Mouse (Mus musculus): ENCODE results near the gene Slc7a5. TPM values are rescaled to one million over a fixed set of nuclear protein-coding genes. Genes with fewer than 3 reads are reported as not detected.
A peak's percentile ranks its signal among the peaks of the same experiment; 100 is the strongest.

The Slc7a5 gene
- polyA plus RNA-seq, 1 experiment from 2014 or later, result 18.7 TPM

DNA sequence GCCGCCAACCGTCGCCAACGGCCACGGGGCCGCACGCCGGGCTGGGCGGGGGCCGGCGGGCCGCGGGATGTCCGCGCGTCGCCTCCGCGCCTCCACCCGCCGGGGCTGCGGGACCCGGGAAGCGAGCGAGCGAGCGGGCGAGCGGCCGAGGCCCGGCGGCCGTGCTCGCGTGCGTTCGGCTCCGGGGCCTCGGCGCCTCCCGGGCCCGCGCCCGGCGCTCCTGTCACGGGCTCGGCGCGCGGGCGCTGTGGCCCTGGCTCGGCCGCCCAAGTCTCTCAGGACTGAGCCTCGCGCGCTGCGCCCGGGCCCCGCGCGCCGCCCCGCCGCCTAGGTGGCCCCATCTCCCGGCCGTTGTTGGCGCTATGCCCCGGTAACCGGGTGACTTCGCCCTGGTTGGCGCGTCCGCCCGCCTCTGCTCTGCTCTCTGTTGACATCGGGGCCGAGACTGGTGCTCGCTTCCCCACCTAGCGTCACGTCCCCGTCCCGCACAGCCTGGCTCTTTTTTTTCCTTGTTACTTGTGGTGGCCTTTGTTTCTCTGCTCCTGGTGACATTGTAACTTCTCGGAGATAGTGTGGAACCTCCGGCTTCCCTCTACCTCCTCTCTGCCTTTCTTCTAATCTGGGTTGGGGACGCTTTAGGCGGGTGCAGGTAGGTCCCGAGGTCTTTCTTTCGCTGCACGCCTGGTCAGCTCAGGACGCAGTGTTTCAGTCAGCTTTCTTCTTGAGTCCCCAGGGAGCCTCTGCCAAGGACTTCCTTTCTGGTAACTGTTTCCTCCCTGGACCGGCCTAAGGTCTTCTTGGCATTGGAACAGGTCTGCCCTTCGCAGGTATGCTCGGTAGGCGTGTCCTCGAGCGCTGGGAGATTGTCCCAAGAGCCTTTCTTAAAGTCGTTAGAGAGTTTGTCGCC is 43.5 kb upstream of the Slc7a5 start:
- peak overlapping the region; percentile 94 for H3K4me2 ChIP-seq (ENCODE audit: low read length)
- no peaks in the 10 kb centered on the region for H3K9me3 ChIP-seq (ENCODE audit: control insufficient read depth, low read length)
- peak overlapping the region; percentile 82 to 98 for H3K27ac ChIP-seq (replicated peaks in 1 of 2; ENCODE audit: control insufficient read depth in 1 of 2, insufficient read depth in 1 of 2, low read depth in 2 of 2, low read length in 2 of 2)
- H3K4me1 ChIP-seq (ENCODE audit: control insufficient read depth in 2 of 2, insufficient read depth in 2 of 2, low read length in 2 of 2), result peaks cover 24 to 52% of the 10 kb centered on the region in 2 experiments
- H3K27me3 ChIP-seq (ENCODE audit: control insufficient read depth, insufficient read depth, low read length), result no peaks in the 10 kb centered on the region
- under 1% methylated on average over 43 of the region's 97 CpGs for WGBS
- peaks cover 30% of the 10 kb centered on the region for H3K36me3 ChIP-seq (ENCODE audit: control insufficient read depth, insufficient read depth, low read length)
- peak overlapping the region; percentile 99 for H3K9ac ChIP-seq (ENCODE audit: low read length)
- ATAC-seq (ENCODE audit: insufficient number of reproducible peaks, insufficient read depth, low FRiP score, low read depth), result peak; percentile 3; the same call in 1 of the 2 replicates
- H3K4me3 ChIP-seq (ENCODE audit: control insufficient read depth in 1 of 2, insufficient read depth in 1 of 2, low read depth in 1 of 2, low read length in 2 of 2), result peak overlapping the region; percentile 91 to 92

GRCm38 (mm10) chr8:121949941-121950748 is 42.7 kb upstream of the Slc7a5 start:
- Histone ChIP-seq H3K4me2 (ENCODE audit: low read length) (peak overlapping the region; percentile 94), H3K27me3 (ENCODE audit: control insufficient read depth, insufficient read depth, low read length) (no peaks in the 10 kb centered on the region)
- WGBS, result under 1% methylated on average over 51 of the region's 66 CpGs

DNA sequence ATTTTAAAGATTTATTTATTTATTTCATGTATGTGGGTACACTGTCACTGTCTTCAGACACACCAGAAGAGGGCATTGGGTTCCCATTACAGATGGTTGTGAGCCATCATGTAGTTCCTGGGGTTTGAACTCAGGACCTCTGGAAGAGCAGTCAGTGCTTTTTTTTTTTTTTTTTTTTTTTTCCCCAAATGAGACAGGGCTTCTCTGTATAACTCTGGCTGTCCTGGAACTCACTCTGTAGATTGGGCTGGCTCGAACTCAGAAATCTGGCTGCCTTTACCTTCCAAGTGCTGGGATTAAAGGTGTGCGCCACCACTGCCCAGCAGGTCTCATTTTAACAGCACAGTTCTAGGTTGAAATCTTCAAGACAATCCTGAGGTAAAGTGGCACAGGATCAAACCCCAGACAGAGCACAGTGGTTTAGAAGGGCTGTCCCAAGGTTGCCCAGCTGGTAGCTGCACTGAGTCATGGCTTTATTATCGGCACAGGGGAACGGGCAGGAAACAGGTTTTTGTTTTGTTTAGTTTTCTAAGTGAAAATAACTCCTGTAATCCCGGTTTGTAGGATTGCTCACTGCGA is 41.8 kb upstream of the Slc7a5 start, which contains the start of gene Banp:
Gene Banp, plus strand, starts transcription at position 529 of the 579 bp plus-strand sequence.
- H3K9me3 ChIP-seq (ENCODE audit: control insufficient read depth, low read length), result no peaks in the 10 kb centered on the region
- H3K4me1 ChIP-seq (ENCODE audit: control insufficient read depth in 2 of 2, insufficient read depth in 2 of 2, low read length in 2 of 2), result peaks cover 22 to 43% of the 10 kb centered on the region in 2 experiments
- H3K9ac ChIP-seq (ENCODE audit: low read length), result peak within 1 kb of the TSS; percentile 99
- H3K4me3 ChIP-seq (ENCODE audit: control insufficient read depth in 1 of 2, insufficient read depth in 1 of 2, low read depth in 1 of 2, low read length in 2 of 2), result peak within 1 kb of the TSS; percentile 91 to 92
- peak within 1 kb of the TSS; percentile 94 for H3K4me2 ChIP-seq (ENCODE audit: low read length)
- peaks cover 14% of the 10 kb centered on the region for H3K36me3 ChIP-seq (ENCODE audit: control insufficient read depth, insufficient read depth, low read length)
- ATAC-seq (ENCODE audit: insufficient number of reproducible peaks, insufficient read depth, low FRiP score, low read depth), result no peak
- no peaks in the 10 kb centered on the region for H3K27me3 ChIP-seq (ENCODE audit: control insufficient read depth, insufficient read depth, low read length)
- 59% methylated on average over 6 of the region's 6 CpGs for WGBS
- peak within 1 kb of the TSS; percentile 93 to 98 for H3K27ac ChIP-seq (replicated peaks in 1 of 2; ENCODE audit: control insufficient read depth in 1 of 2, insufficient read depth in 1 of 2, low read depth in 2 of 2, low read length in 2 of 2)

More at GRCm38 (mm10) chr8:121949941-121950748, 42.7 kb upstream of the Slc7a5 start:
- Histone ChIP-seq H3K9ac (ENCODE audit: low read length) (peak overlapping the region; percentile 99), H3K4me3 (ENCODE audit: control insufficient read depth in 1 of 2, insufficient read depth in 1 of 2, low read depth in 1 of 2, low read length in 2 of 2) (peak overlapping the region; percentile 91 to 92), H3K9me3 (ENCODE audit: control insufficient read depth, low read length) (no peaks in the 10 kb centered on the region), H3K4me1 (ENCODE audit: control insufficient read depth in 2 of 2, insufficient read depth in 2 of 2, low read length in 2 of 2) (peaks cover 22 to 46% of the 10 kb centered on the region in 2 experiments), H3K27ac (replicated peaks in 1 of 2; ENCODE audit: control insufficient read depth in 1 of 2, insufficient read depth in 1 of 2, low read depth in 2 of 2, low read length in 2 of 2) (peak overlapping the region; percentile 93 to 98), H3K36me3 (ENCODE audit: control insufficient read depth, insufficient read depth, low read length) (peaks cover 21% of the 10 kb centered on the region)
- ATAC-seq (ENCODE audit: insufficient number of reproducible peaks, insufficient read depth, low FRiP score, low read depth), result peak; percentile 92

GRCm38 (mm10) chr8:121948321-121949145 is 41.0 kb upstream of the Slc7a5 start:
- Histone ChIP-seq H3K4me1 (ENCODE audit: control insufficient read depth in 2 of 2, insufficient read depth in 2 of 2, low read length in 2 of 2) (peaks cover 22 to 43% of the 10 kb centered on the region in 2 experiments), H3K9ac (ENCODE audit: low read length) (peak overlapping the region; percentile 74), H3K36me3 (ENCODE audit: control insufficient read depth, insufficient read depth, low read length) (peaks cover 8% of the 10 kb centered on the region), H3K27ac (replicated peaks in 1 of 2; ENCODE audit: control insufficient read depth in 1 of 2, insufficient read depth in 1 of 2, low read depth in 2 of 2, low read length in 2 of 2) (peak overlapping the region; percentile 89 to 91), H3K4me3 (ENCODE audit: control insufficient read depth in 1 of 2, insufficient read depth in 1 of 2, low read depth in 1 of 2, low read length in 2 of 2) (peak overlapping the region; percentile 39 to 44), H3K9me3 (ENCODE audit: control insufficient read depth, low read length) (no peaks in the 10 kb centered on the region), H3K27me3 (ENCODE audit: control insufficient read depth, insufficient read depth, low read length) (no peaks in the 10 kb centered on the region), H3K4me2 (ENCODE audit: low read length) (peak overlapping the region; percentile 80)
- WGBS, result 55% methylated on average over 19 of the region's 19 CpGs
- no peak for ATAC-seq (ENCODE audit: insufficient number of reproducible peaks, insufficient read depth, low FRiP score, low read depth)

DNA sequence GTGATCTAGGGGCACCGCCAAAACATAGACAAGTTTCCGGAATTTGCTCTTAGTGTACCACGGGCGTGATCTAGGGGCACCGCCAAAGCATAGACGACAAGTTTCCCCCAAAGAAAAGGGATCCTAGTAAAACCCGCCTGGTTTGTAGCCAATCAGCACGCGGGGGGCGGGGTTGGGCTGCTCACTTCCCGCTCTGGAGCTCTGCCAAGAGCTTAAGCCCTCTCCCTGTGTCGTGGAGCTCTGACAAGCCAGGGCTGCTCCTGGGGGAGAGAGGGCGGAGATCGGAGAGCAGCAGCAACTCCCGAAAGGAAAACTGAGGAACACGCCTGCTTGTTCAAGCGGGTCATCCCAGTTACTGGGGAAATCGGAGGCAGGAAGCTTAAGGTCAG is 40.3 kb upstream of the Slc7a5 start:
- WGBS, result 1% methylated on average over 18 of the region's 18 CpGs
- ATAC-seq (ENCODE audit: insufficient number of reproducible peaks, insufficient read depth, low FRiP score, low read depth), result peak; percentile 22; the same call in 1 of the 2 replicates
- peak overlapping the region; percentile 89 to 91 for H3K27ac ChIP-seq (replicated peaks in 1 of 2; ENCODE audit: control insufficient read depth in 1 of 2, insufficient read depth in 1 of 2, low read depth in 2 of 2, low read length in 2 of 2)

DNA sequence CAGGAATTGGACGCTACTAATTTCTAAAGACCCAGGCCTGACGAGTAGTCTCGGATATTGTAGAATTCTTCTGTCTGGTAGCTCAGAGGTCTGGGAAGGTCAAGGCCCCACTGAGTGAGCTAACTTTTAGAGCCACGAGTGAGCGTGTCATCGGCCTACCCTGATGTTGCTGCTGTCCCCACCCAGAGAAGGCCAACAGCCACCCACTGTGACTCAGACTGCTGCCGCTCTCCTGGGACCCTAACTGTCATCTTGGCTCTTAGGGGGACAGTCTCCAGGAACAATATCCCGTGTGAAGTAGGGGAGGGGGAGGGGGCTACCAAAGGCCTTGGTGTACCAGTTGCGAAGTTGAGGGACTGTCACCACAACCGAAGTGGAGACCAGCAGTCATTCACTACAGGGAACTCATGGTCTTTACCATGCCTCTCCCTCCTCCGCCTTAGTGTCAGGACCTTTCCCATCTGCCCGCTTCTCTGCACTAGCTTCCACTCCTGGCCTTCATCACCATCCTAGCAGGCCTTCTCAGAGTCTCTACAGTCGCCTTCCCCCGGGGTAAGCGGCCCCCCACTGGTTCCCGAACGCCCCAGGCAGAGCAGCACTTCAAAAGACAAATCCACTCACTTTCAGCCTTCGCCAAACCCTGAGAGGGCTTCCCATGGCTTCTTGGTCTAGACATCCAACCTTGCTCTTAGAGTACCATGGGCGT is 39.7 kb upstream of the Slc7a5 start:
- Histone ChIP-seq H3K9me3 (ENCODE audit: control insufficient read depth, low read length) (no peaks in the 10 kb centered on the region), H3K4me3 (ENCODE audit: control insufficient read depth in 1 of 2, insufficient read depth in 1 of 2, low read depth in 1 of 2, low read length in 2 of 2) (peak overlapping the region; percentile 38 to 39), H3K36me3 (ENCODE audit: control insufficient read depth, insufficient read depth, low read length) (no peaks in the 10 kb centered on the region), H3K9ac (ENCODE audit: low read length) (peak overlapping the region; percentile 74), H3K4me1 (ENCODE audit: control insufficient read depth in 2 of 2, insufficient read depth in 2 of 2, low read length in 2 of 2) (peaks cover 19 to 35% of the 10 kb centered on the region in 2 experiments), H3K4me2 (ENCODE audit: low read length) (peak overlapping the region; percentile 80), H3K27ac (replicated peaks in 1 of 2; ENCODE audit: control insufficient read depth in 1 of 2, insufficient read depth in 1 of 2, low read depth in 2 of 2, low read length in 2 of 2) (peak overlapping the region; percentile 79 to 91), H3K27me3 (ENCODE audit: control insufficient read depth, insufficient read depth, low read length) (no peaks in the 10 kb centered on the region)
- ATAC-seq (ENCODE audit: insufficient number of reproducible peaks, insufficient read depth, low FRiP score, low read depth), result no peak
- WGBS, result 29% methylated on average over 19 of the region's 19 CpGs

More for the DNA sequence above, 40.3 kb upstream of the Slc7a5 start:
- no peaks in the 10 kb centered on the region for H3K27me3 ChIP-seq (ENCODE audit: control insufficient read depth, insufficient read depth, low read length)
- peak overlapping the region; percentile 74 for H3K9ac ChIP-seq (ENCODE audit: low read length)
- H3K4me3 ChIP-seq (ENCODE audit: control insufficient read depth in 1 of 2, insufficient read depth in 1 of 2, low read depth in 1 of 2, low read length in 2 of 2), result peak overlapping the region; percentile 39 to 44
- H3K36me3 ChIP-seq (ENCODE audit: control insufficient read depth, insufficient read depth, low read length), result no peaks in the 10 kb centered on the region
- peak overlapping the region; percentile 80 for H3K4me2 ChIP-seq (ENCODE audit: low read length)
- peaks cover 20 to 41% of the 10 kb centered on the region in 2 experiments for H3K4me1 ChIP-seq (ENCODE audit: control insufficient read depth in 2 of 2, insufficient read depth in 2 of 2, low read length in 2 of 2)
- no peaks in the 10 kb centered on the region for H3K9me3 ChIP-seq (ENCODE audit: control insufficient read depth, low read length)

Data from heart, embryonic 14.5 days (tissue).